Mouse (Mus musculus) hindlimb bud, embryonic 11.5 days (tissue): ENCODE data around the gene Efna3.

Experiments used
- DNase-seq: peaks from one replicate; pipeline ENCODE4 v3.0.0-alpha.2; 2012; ENCODE audit warnings: low read depth, low spot score; ENCODE audit errors: extremely low spot score

Gene Efna3

GRCm38 (mm10) chr3:89322514-89323165 lies at the start of gene Efna3:
Efna3 (minus strand) TSS chr3:89322965.
- no peak for DNase-seq

DNA sequence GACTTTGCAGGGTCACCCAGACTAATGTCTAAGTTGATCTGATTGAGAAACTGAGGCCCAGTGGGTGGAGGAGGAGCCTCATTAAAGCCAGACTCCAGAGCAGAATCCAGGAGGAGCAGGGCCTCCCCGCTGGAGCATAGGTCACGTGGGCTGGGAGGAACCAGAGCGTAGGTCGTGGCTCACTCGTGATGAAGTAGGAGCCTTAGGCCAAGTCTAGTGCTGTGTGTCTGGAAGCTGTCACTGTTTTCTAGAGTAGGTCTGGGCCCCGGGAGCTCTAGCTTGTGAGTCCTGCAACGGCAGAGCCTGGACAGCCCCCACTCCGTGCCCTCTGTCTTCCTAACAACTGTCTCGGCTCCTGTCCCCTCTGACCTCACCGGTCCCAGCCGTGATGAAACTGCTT lies 44.6 kb upstream of the Efna3 start:
- DNase-seq, result no peak

DNA sequence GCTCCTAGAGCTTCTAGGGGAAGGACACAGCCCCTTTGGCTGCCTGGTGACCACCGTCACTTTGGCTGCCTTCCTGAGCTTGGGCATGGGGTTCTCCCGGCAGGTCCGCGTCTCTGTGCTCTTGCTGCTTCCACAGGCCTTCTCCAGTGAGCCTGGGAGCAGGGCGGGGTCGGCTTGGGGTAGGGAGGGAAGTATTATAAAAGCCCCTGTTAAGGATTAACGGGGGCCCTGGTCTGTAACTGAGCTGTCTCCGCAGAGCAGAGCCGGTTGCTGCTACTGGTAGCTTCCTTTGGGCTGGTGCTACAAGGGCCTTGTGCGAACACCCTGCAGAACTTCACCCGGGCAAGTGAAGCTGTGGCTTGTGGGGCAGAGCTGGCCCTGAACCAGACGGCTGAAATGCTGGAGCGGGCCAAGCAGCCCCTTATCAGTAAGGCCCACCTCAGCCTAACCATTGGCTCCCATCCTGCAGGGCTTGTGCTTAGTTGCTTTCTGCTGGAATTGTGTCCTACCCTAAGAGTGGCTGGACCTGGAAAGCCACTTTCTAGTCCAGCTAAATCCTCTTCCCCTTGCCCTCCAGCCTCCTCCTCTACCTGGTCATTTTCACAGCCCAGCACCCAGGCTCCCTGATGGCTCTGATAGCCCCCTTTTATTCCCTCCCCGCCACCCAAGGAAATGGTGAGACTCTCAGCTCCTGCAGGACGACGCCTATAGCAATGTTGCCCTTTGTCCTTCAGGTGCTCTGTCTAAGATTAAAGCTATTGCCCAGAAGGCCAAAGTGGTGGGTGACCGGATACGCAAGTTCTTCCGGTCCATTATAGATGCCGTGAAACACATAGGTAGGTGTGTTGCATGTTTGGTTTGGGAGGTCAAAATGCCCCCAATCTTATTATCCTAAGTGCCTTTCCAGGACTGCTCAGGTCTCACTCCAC lies 43.0 kb upstream of the Efna3 start:
- DNase-seq, result no peak

GRCm38 (mm10) chr3:89365153-89365485 lies 42.4 kb upstream of the Efna3 start, which contains the start of gene Dcst1:
Dcst1 (minus strand) TSS chr3:89365253.
- no peak for DNase-seq

GRCm38 (mm10) chr3:89364631-89365030 lies 41.9 kb upstream of the Efna3 start:
- DNase-seq, result no peak

DNA sequence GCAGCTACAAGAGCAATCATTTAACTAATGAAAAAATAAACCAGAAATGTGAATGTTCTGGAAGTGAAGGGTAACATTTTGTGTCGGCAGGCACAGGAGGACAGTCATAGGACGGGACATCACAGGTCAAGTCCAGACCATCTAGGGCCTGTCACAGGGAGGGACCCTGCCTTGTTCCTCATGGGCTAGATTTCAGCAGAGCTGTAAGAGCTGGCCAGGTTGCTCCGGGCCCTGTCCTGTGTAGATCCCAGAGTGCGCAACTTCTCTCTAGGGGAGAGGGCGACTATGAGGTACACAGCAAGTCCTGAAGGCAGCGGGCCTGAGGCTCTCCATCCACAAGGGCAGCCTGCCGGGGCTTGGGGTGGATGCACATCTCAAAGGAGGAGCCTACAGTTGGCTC lies 38.9 kb upstream of the Efna3 start, which contains the start of gene Dcst2:
TSS of gene Dcst2 (plus strand) at position 301 of the 400 bp plus-strand sequence.
- no peak for DNase-seq

- no peak for DNase-seq
Observed at GRCm38 (mm10) chr3:89360237-89360636, 37.5 kb upstream of the Efna3 start.

DNA sequence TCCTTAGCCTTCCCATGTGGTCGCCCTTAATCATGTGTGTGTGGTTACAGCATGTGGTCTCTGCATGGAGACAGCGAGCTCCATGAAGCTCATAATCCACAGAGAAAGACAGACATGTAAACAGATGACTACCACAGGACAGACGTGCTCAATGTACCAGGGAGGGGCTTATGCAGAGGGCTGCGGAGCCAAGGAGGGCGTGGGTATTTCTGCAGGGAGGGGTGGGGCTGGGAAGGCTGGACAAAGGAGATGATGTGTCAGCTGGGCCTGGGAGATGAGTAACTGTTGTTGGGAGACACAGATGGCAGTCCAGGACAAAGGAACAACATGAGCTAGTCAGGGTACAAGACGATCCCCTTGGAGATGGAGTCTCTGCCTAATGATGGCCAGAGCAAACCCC lies 36.9 kb upstream of the Efna3 start:
- no peak for DNase-seq

- DNase-seq, result no peak
Observed at GRCm38 (mm10) chr3:89356029-89356428, 33.3 kb upstream of the Efna3 start.

GRCm38 (mm10) chr3:89355512-89355902 lies 32.7 kb upstream of the Efna3 start:
- no peak for DNase-seq

DNA sequence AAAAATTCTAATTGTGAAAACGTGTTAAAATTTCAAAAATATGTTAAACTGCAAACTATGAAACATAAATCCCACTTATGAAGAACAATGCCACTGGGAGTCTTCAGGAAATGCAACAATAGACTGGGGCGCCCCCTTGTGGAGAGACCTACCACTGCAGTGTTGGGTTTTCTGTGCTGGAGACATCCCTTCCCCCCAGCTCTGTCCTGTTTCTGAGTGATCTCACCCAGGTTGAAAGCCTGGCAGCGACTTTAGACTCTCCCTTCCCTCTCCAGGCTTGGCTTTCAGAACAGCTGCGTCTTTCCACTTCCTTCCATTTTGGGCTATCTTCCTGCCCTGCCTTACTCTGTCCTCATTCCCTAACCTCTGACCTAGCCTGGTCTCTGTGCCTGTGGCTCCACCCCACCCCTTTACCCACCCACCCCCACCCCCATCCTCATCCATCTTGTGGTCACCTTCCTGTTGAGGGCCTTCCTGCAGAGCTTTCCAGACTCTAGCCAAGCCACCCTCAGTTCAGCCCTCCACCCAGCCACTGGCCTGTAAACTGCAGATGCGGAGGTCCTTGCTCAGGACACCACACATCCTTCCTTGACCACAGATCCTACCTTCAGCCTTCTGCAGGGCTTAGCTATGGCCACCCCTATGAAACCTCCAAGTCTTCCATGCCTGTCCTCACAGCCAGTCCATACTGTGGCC lies 32.2 kb upstream of the Efna3 start:
- no peak for DNase-seq

- DNase-seq, result no peak
Observed at GRCm38 (mm10) chr3:89351271-89351670, 28.5 kb upstream of the Efna3 start.

- no peak for DNase-seq
Observed at GRCm38 (mm10) chr3:89349869-89350501, 27.2 kb upstream of the Efna3 start, which contains the start of gene Adam15. Adam15 (minus strand) TSS chr3:89349996.

- DNase-seq, result no peak
Observed at GRCm38 (mm10) chr3:89348911-89349868, 26.4 kb upstream of the Efna3 start.

DNA sequence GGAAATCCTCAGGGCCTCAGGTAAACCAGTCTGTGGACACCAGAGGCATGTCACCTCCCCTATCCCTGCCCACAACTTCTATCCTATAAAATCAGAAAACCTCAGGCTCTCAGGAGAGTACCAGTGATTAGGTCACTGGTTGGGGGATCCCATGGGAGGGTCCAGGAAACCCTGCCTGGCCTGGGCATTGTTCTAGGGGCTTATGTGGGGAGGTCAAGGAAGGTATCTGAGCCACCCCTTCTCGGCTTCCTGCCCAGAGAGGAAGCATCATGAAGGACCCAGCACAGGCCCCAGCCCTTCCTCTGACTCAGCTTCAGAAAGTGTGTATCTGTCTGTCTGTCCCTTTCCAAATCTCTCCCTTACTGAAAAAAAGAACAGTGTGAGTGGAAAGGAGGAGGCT lies 25.2 kb upstream of the Efna3 start:
- no peak for DNase-seq

DNA sequence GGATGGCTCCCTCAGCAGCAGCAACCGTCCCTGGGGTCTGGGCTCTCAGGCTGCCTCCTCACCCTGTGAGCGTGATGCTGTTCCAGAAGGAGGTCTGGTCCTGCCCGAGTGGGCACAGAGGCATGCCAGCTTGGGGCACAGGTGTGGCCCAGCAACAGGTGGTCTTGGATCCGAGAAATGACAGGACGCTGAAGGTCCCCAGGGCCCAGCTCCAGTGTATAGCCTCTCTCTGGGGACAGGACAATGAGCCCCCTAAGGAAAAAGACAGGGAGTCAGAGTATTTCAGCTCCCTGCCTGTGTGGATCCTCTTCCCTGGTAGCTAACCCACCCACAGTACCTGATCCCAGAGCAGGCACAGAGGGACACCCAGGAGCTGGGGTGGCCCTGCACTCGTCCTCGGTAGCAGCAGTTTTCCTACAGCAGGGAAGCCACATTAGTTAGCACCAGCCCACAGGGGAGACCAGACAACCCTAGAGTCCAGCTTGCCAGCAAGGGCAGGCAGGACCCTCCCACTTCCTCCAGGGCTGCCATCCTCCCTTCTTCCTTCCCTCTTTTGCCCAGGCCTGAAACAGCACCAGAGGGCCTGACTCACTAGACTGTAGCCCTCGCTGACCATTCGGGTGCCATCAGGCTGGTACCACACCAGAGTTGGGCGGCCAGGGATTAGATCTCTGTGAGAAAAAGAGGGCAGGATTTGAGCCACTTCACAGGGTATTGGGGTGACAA lies 24.2 kb upstream of the Efna3 start:
- DNase-seq, result no peak

GRCm38 (mm10) chr3:89343279-89343678 lies 20.5 kb upstream of the Efna3 start:
- no peak for DNase-seq

- DNase-seq, result no peak
Observed at GRCm38 (mm10) chr3:89341794-89342193, 19.0 kb upstream of the Efna3 start.

GRCm38 (mm10) chr3:89340465-89340864 lies 17.7 kb upstream of the Efna3 start:
- DNase-seq, result no peak
